Mouse (Mus musculus): ENCODE data around the gene Lrrc19.
"Not testable (repeated sequence)": the region's sequence is repeated elsewhere in the genome, so short reads cannot be mapped to it uniquely, and the experiment has no call there.

Gene Lrrc19

DNA sequence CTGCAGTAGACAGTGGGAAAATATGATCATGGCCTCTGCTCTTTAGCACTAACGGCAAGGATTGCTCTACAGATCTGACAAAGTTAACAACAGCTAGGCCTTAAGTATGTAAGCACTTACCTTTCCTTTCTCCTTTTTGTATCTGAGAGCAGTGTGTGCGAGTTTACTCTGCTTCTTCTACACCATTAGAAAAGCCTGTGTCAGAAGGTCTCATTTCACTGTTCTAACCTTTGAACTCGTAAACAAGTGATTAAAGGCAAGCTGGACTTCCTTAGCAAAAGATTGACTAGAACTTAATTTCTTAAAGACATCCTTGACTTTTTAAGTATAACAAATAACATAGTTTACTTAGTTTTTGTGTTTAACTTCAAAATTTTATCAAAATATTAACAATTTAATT, at the start of gene Lrrc19:
TSS of gene Lrrc19 (minus strand) at position 225 of the 400 bp plus-strand sequence.
- in situ Hi-C loops (cut with MboI; ENCODE audit: low sequenced_read_pairs) = no loop called here

DNA sequence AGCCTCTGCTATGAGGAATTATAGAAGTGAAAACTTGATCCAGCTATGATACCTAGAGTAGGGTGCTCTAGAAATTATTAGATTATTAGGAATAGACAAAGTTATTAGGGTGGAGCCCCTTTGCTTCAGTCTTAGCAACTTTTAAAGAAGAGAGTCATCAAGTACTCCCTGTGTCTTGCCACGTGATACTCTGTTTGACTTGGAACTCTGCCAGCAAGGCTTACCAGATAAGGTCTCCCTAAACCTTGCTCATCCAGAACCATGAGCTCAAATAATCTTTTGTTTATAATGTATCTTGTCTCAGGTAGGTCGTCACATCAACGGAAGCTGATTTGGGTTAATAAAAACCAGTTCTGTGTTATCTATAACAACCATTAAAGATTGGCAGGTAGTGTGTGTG, 46.4 kb upstream of the Lrrc19 start:
- in situ Hi-C loops (cut with MboI; ENCODE audit: low sequenced_read_pairs) = no loop called here

DNA sequence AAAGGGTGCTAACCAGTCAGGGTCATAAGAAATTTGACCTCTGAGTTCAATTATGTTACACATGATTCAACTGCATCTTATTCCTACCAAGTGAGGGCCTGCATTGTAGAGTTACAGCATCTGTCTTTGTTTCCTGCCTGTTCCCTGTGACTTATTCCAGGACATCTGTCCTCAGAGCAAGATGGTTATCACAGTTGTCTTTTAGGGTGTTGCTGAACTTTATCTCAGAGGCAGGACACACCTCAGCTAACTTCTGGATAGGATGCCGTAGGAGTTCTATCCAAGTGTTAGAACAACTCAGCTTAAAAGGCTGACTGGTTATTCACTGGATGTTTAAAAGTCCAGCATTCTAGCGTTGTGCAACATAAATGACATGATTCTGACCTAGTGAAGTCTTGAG, 42.2 kb upstream of the Lrrc19 start:
- in situ Hi-C loops (cut with MboI; ENCODE audit: low sequenced_read_pairs) = no loop called here

DNA sequence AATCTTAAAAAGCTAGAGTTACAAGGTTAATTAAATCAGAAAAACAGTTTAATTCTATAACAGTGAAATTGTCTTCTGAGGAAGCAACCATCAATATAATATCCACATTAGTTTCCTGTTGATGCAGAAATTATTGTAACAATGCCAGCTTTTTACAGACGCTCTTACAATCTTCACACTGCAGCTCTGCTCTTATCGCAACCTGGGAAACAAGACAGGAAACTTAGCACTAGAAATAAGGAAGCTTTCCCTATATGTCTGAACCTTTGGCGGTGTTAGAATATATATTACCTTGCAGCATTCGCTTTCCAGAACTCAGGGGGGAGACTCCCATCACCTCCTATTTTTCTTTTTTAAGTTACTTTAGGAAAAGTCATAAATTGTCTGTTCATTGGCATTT, 41.1 kb upstream of the Lrrc19 start:
- in situ Hi-C loops (cut with MboI; ENCODE audit: low sequenced_read_pairs) = no loop called here

DNA sequence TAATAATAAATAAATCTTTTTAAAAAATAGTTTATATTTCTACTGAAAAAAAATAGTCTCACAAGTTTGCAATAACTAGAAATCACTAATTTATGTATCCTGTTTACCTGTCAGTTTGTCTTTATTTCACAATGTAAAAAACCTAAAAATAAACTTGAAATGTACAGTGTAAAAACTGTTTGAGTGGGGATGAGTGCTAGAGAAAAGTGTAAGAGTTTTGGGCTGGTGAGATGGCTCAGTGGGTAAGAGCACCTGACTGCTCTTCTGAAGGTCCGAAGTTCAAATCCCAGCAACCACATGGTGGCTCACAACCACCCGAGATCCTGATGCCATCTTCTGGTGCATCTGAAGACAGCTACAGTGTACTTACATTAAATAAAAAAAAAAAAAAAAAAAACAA, 39.9 kb upstream of the Lrrc19 start:
- in situ Hi-C loops (cut with MboI; ENCODE audit: low sequenced_read_pairs) = not testable (repeated sequence)

DNA sequence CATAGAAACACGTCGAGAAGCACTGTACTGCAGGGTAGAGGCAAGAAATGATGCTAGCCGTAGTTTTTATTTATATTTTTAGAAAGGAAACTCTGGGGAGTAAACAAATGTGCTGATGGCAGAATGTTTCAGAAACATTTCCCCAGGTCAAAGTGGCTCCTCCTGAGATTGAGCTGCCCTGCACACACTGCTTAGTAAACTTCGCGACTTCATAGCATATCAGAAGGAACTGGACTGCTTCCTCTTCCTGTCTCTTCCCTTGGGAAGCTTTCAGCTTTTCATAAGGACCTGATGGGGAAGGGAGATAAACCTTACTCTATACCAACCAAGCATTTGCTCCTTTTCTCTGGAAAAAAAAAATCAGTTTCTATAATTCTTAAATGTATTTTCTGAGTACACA, 33.4 kb upstream of the Lrrc19 start:
- in situ Hi-C loops (cut with MboI; ENCODE audit: low sequenced_read_pairs) = no loop called here

DNA sequence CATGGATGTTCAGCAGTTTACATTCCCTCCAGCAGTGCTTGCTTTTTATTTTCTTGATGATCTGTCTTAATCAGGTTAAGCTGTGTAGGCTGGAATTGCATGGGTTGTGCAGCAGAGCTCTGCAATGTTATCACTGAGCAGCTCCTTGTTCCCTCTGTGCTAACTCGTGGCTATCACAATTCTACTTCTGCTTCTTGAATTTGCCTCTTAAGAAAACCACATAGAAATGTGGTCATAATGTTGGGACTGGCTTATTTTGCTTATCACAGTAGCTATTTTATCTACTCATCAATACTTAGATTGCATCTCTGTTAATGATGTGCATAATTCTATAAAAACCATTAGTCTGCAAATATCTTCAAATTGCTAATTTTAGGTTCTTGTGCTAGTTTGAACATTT, 32.1 kb upstream of the Lrrc19 start:
- in situ Hi-C loops (cut with MboI; ENCODE audit: low sequenced_read_pairs) = no loop called here

DNA sequence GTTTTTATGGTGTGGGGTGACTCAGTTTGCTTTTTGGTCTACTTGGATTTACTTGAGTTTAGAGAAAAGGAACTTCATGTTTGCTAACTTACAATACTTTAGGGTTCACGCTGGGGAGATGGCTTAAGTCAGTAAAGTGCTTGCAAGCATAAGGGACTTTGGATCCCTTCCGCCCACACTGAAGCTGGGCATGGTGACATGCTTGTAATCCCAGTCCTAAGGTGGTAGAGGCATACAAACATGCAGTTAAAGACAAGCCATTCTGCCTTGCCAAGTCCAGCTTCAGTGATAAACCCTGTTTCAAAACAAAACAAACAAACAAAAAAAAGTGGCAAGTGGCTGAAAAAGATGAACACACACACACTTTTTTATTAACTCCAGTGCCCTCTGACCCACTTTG, 31.2 kb upstream of the Lrrc19 start:
- in situ Hi-C loops (cut with MboI; ENCODE audit: low sequenced_read_pairs) = no loop called here

DNA sequence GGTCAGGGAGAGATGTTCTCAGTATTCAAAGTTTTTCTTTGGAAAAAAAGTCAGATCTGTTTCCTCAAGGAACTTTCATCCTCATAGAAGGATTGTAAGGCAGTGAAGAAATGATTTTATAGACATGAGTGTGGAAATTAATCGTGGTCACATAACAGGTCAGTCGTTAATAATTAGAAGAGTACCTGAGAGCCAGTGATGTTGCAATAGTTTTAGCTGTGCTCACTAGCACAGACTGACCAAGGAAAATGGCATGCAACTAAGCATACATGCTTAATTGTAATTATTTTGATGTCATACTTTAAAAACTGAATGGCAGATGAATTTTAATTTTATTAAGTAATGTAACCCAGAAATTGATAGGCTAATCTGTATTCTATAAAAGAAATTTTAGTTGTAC, 30.7 kb upstream of the Lrrc19 start:
- in situ Hi-C loops (cut with MboI; ENCODE audit: low sequenced_read_pairs) = no loop called here

DNA sequence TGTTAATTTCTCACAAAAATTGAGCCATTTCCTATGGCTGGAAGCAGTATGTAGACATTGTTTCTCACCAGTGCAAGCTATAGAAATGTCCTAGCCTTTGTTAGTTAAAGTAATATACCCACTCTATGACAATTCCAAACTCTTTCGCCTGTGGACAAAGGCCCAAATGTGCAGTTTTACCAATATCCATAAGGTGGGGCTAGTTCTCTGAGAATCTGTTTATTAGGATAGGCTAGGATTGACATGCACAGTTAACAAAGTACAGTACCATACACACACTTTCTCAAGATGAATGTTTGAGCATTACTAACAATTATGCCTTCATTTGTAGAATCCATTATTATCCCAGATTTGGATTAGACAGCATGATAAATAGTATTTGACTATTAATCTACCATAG, 19.8 kb upstream of the Lrrc19 start:
- in situ Hi-C loops (cut with MboI; ENCODE audit: low sequenced_read_pairs) = no loop called here

DNA sequence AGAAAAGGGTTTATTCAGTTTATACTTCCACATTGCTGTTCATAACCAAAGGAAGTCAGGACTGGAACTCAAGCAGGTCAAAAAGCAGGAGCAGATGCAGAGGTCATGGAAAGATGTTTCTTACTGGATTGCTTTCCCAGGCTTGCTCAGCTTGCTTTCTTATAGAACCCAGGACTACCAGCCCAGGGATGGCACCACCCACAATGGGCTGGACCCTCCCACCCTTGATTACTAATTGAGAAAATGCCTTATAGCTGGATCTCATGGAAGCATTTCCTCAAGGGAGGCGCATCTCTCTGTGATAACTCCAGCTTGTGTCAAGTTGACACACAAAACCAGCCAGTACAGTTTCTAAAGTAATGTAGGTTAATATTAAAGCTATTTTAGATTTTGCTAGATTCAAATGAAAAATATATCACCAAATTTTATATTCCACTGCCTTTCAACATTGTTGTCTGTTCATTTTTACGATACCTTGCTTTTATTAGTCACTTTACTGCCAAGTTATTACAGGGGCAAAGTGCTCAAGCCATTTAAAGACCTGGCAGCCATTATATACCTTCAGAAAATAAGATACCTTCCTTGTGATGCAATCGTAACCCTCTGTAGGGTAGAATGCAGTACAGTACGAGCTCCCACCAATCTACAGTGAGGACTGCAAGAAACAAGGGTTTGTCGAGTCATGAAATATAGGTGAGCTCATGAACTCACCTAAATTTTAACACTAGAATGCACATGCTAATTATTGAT, 657 bp upstream of the Lrrc19 start:
- in situ Hi-C loops (cut with MboI; ENCODE audit: low sequenced_read_pairs) = not testable (repeated sequence)

DNA sequence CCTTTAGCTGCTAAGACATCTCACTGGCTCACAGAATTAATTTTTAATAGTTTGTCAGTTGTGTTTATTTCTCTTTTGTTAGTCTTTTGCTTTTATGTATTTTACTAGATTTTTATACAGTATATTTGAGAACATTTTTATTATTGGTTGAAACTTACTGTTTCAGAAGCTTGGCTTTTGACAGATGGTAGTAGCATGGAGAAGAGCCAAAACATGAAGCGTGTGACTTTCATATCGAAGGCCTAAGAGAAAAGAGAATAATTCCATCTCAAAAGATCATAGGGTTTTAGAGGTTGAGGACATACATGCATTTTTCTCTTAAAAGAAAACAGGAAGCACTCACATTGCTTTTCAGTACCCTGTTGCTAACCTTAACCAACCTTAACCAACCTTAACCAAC, 6.8 kb downstream of the Lrrc19 start:
- in situ Hi-C loops (cut with MboI; ENCODE audit: low sequenced_read_pairs) = no loop called here

DNA sequence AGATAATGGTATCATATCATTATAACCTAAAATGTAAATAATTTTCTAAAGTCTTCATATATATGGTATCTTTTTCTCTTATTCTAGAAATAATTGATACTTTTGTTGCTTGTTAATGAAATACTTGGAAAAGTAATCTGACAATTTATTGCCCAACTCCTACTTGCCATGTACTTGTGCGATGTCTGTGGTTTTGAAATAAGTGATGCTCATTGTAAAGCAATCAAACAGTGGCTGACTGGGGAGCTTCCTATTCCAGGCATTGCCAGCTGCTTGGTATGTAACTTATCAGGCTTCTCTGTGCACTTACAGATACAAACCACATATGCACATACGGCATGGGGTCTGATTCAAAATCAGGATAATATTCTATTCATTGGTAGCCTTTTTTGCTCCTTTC, 29.9 kb downstream of the Lrrc19 start:
- in situ Hi-C loops (cut with MboI; ENCODE audit: low sequenced_read_pairs) = no loop called here

DNA sequence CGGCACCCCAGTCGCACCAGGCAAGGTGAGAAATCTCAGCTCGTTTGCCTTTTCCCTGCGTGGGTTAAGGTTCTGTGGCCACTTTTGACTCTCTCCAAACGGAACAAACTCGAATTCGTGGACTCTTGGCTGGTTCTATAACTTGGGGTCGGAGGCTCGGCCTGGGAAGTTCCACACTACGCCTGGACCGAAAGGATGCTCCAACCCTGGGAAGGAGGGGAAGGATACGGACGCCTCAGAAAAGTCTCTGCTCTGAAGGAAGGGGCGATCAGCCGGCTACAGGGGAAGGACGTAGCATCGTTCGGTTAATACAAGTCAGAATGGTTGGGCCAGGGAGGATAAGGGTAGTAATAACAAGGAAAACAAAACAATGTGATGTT, 35.3 kb downstream of the Lrrc19 start:
- in situ Hi-C loops (cut with MboI; ENCODE audit: low sequenced_read_pairs) = no loop called here

DNA sequence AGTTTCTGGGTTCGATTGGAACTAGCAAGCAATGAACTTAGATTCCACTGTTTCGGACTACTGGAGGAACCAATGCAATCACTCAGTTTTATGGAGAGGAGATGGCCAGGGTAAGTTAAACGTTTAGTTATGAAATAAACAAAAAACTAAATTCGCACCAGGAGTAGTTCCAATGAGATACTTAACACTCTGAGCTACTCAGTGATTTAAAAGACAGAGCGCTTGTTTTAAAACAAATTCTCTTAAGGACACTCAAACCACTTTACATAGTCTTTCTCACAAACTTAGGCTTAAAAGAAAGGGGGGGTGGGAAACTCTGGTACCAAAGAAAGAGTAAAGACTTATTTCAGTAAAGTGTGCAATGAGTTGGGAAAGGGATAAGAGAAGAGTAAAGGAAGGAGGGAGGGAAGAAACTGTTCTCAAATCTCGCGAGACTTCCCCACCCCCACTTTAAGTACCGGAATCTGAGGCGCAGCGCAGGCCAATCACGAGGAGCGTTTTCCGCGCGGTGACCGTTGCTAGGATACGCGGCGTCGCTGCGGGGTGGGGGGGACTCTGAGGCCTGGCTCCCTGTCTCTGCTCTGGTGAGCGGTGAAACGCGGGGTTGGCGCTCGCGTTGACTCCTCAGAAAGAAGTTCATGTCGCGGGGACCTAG, 35.8 kb downstream of the Lrrc19 start, which contains the start of gene Ift74:
TSS of gene Ift74 (plus strand) at position 520 of the 655 bp plus-strand sequence.
- in situ Hi-C loops (cut with MboI; ENCODE audit: low sequenced_read_pairs) = no loop called here

DNA sequence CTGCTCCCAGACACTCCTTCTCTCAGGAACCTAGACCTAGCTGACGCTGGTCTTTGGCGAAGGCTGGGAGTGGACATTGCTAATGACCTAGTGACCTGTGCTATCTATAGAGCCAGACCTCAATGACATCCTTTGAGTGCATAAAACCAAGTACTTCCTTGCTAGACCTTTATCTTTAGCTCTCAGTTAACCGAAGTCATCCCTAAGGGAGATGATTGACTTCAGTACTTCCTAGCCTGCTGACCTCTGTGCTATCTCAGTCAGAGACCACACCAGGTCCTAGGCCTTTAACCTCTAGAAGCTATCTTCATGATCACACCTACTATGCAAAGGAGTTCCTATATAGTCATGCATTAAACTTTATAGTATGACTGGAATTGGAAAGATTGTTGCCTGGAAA, 39.6 kb downstream of the Lrrc19 start:
- in situ Hi-C loops (cut with MboI; ENCODE audit: low sequenced_read_pairs) = no loop called here

DNA sequence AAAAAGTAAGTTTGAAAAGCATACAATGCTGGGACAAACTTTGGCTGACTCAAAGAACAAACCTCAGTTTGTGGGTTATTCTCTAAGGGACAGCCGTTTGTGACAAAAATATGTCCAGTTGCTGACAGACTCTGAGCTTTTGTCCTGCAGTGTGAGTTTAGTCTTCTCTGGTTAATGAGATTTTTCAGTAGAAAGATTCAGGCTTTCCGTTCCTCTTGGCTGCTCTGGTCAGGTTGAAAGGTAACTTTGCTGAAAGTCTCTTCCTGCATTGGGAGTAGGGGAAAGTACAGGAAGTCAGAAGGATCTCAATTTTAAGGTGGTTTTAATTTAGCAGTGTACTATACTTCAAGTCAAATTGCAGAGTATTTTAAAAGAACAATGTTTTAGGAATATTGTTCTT, 44.4 kb downstream of the Lrrc19 start:
- in situ Hi-C loops (cut with MboI; ENCODE audit: low sequenced_read_pairs) = no loop called here

DNA sequence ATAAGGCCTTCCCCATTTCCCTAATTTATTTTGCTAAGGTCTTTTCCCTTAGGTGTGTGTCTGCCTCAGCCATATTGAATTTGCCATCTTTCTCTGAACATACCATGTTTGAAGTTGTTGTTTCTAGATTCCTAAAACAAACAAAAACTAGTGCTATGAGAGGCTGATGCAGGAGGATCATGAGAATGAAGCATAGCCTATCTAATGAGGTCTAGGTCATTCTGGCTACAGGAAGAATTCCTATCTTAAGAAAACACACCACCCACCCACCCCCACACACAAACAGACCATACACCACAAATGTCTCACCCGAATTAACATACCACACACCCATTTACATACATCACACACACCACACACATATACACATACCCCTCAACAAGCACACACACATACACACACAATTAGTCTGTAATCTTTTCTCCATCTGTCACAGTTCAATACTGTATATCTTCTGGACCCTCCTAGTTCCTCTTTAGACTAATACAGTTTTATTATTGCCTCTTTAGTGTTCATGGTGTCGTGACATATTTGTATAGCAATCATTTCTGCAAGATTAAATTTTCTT, 45.4 kb downstream of the Lrrc19 start:
- in situ Hi-C loops (cut with MboI; ENCODE audit: low sequenced_read_pairs) = no loop called here

DNA sequence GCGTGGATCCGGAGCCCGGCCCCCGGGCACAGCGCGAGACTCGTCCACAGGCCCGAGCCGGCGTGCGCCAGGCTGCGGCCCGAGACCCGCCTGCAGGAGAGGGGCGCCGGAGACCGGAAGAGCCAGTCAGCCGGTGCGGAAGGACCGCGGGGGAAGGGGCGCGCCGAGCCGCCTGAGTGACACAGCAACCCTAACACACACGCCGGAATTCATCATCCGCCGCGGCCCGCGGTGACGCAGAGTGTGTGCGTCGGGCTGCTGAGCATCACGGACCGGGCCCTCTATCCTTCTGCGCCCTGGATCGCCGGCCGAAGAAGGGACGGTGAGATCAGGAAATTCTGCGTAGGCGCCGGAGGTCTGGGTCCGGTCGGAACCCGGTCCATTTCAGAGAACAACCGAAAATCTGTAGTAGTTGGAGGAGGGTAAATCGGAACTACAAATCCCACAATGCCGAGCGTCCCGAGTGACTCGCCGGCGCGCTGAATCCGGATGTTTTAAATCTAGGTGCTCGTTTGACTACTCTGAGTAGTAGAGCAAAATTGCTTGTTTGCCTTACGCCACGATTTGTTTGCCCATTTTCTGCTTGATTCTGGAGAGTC, 46.8 kb downstream of the Lrrc19 start, which contains the start of gene Plaa:
TSS of gene Plaa (minus strand) at position 214 of the 599 bp plus-strand sequence.
- in situ Hi-C loops (cut with MboI; ENCODE audit: low sequenced_read_pairs) = no loop called here

DNA sequence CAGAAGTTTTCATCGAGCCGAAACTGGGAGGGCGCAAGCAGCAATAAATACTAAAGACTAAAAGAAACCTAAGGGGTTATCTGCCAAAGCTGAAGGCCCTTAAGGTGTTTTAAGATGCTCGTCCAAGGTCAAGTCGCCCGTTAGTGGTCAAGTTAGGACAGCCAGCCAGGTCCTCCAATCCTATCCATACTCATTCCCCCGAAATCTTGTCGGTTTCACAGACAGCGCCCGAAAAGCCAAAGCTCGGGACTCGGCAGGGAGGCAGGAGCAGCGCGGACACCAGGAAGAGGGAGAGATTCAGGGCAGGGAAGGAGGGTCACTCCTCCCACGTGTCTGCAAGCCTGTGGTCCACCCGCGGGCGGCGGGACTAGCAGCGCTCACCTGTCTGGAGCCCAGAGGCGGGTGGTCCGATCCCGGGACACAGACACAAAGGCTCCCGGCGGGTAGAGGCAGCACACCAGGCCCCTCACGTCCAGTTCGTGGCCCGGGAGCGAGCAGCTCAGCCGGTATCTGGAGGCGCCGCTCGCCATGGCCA, 47.4 kb downstream of the Lrrc19 start:
- in situ Hi-C loops (cut with MboI; ENCODE audit: low sequenced_read_pairs) = no loop called here

DNA sequence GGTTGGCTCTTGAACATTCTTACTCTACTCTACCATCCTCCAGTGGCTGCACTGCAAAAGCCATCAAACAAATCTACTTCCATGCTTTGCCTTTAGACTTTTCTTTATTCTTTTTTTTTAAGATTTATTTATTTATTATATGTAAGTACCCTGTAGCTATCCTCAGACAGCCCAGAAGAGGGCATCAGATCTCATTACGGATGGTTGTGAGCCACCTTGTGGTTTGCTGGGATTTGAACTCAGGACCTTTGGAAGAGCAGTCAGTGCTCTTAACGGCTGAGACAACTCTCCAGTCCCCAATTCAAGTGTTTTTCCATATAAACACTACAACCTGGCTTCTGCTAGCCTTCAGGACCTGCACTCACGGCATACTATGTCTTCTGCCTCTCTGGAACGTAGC, 48.5 kb downstream of the Lrrc19 start:
- in situ Hi-C loops (cut with MboI; ENCODE audit: low sequenced_read_pairs) = no loop called here

DNA sequence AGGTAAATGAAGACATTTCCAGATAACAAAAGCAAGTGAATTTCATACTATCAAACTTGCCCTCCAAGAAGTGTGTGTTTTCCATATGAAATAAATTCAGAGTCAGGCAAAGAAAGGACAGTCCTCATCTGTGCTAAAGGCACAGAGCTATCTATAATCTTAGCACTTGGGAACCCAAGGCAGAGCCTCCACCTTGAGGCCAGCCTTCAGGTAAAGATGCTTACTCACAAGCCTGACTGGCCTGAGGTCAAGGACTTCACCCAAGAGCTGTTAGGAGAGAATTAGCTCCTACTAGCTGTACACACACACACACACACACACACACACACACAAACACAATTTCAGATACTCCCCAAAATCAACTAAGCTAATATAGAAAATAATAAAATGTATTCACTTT, 57.2 kb downstream of the Lrrc19 start:
- in situ Hi-C loops (cut with MboI; ENCODE audit: low sequenced_read_pairs) = no loop called here
